Mouse (Mus musculus): Measurements from ENCODE around the gene Hsd17b12. TPM values are rescaled to one million over a fixed set of nuclear protein-coding genes. Genes with fewer than 3 reads are reported as not detected.

Hsd17b12 gene
- polyA plus RNA-seq, 1 experiment from 2014 or later = 150 TPM

GRCm38 (mm10) chr2:94042461-94042860 is 115.3 kb downstream of the Hsd17b12 start:
- no peak overlapping the region for H3K4me3 ChIP-seq (ENCODE audit: low read depth, low read length)
- ATAC-seq = no peak
- H3K9ac ChIP-seq (ENCODE audit: low read depth, low read length) = no peak overlapping the region
- H3K27ac ChIP-seq (ENCODE audit: low read length) = peak overlapping the region; percentile 75
- H3K9me3 ChIP-seq (replicated peaks; ENCODE audit: control insufficient read depth, low read length, poor library complexity, severe bottlenecking) = no peaks in the 10 kb centered on the region
- no peaks in the 10 kb centered on the region for H3K36me3 ChIP-seq (ENCODE audit: control insufficient read depth, insufficient read depth, low read length)
- WGBS = 84% methylated on average over 3 of the region's 3 CpGs
- H3K4me2 ChIP-seq (ENCODE audit: low read length) = no peak overlapping the region
- H3K4me1 ChIP-seq (ENCODE audit: control insufficient read depth, insufficient read depth, low read length) = peaks cover 31% of the 10 kb centered on the region
- no peaks in the 10 kb centered on the region for H3K27me3 ChIP-seq (ENCODE audit: control insufficient read depth, insufficient read depth, low read depth, low read length)

- Histone ChIP-seq H3K4me2 (ENCODE audit: low read length) (no peak overlapping the region), H3K4me1 (ENCODE audit: control insufficient read depth, insufficient read depth, low read length) (peaks cover 27% of the 10 kb centered on the region), H3K27me3 (ENCODE audit: control insufficient read depth, insufficient read depth, low read depth, low read length) (no peaks in the 10 kb centered on the region), H3K36me3 (ENCODE audit: control insufficient read depth, insufficient read depth, low read length) (no peaks in the 10 kb centered on the region), H3K27ac (ENCODE audit: low read length) (no peak overlapping the region), H3K4me3 (ENCODE audit: low read depth, low read length) (no peak overlapping the region), H3K9ac (ENCODE audit: low read depth, low read length) (no peak overlapping the region), H3K9me3 (replicated peaks; ENCODE audit: control insufficient read depth, low read length, poor library complexity, severe bottlenecking) (no peaks in the 10 kb centered on the region)
- 93% methylated on average over 5 of the region's 5 CpGs for WGBS
- ATAC-seq = no peak
Measured at GRCm38 (mm10) chr2:94040391-94041125, 117.2 kb downstream of the Hsd17b12 start.

- no peaks in the 10 kb centered on the region; the same call in 1 of the 2 replicates for H3K36me3 ChIP-seq (ENCODE audit: control insufficient read depth, insufficient read depth, low read length)
- peak overlapping the region; percentile 59; the same call in 1 of the 2 replicates for H3K27ac ChIP-seq (ENCODE audit: low read length)
- H3K4me1 ChIP-seq (ENCODE audit: control insufficient read depth, insufficient read depth, low read length) = 0 out of 2 replicates have a peak, but pooled peaks cover 3% of the 10 kb centered on the region
- H3K9me3 ChIP-seq (replicated peaks; ENCODE audit: control insufficient read depth, low read length, poor library complexity, severe bottlenecking) = no peaks in the 10 kb centered on the region
- no peaks in the 10 kb centered on the region for H3K27me3 ChIP-seq (ENCODE audit: control insufficient read depth, insufficient read depth, low read depth, low read length)
- H3K4me2 ChIP-seq (ENCODE audit: low read length) = no peak overlapping the region
- H3K4me3 ChIP-seq (ENCODE audit: low read depth, low read length) = no peak overlapping the region
- ATAC-seq = peak; percentile 92
- H3K9ac ChIP-seq (ENCODE audit: low read depth, low read length) = no peak overlapping the region
- WGBS = 62% methylated on average over 9 of the region's 9 CpGs
Measured at GRCm38 (mm10) chr2:94035428-94036331, 122.1 kb downstream of the Hsd17b12 start.

DNA sequence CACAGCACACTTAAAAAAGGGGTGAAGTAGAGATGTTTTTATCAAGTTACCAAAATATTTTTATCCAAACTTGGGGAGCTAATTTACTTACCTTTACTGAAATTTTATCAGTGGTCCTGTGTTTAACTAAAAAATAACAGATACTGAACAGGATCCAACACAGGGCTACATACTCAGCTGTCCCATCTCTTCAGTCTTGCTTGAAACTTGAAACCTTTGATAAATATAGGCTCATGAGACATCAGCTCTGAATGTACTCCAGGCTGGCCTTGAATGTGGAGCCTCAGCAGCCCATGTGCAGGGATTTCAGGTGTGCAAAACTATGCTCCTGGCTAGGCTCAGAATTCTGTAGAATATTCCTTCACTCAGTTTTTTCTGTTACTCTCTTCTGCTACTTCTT is 127.2 kb downstream of the Hsd17b12 start:
- no peak overlapping the region for H3K9ac ChIP-seq (ENCODE audit: low read depth, low read length)
- no peak for ATAC-seq

DNA sequence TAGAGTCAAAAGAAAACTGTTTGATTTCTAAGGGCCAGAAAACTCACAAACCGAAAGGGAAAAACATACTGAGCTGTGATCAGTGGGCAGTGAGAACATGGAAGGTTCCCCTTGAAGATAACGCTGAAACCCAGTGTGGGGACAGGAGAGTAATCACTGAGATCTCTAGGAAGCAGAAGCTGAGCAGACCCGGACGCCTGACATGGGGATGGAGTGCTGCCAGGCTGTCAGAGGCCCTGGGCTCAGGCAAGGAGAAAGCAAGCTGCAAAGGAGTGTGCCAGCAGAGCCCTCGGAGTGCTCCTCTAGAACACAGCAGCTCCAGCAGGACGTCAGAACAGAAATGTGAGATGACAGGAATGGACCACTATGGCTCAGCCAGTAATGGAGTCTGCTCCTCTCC is 133.1 kb downstream of the Hsd17b12 start:
- Histone ChIP-seq H3K4me2 (ENCODE audit: low read length) (no peak overlapping the region), H3K9ac (ENCODE audit: low read depth, low read length) (no peak overlapping the region), H3K27ac (ENCODE audit: low read length) (no peak overlapping the region), H3K4me1 (ENCODE audit: control insufficient read depth, insufficient read depth, low read length) (no peaks in the 10 kb centered on the region), H3K36me3 (ENCODE audit: control insufficient read depth, insufficient read depth, low read length) (no peaks in the 10 kb centered on the region), H3K27me3 (ENCODE audit: control insufficient read depth, insufficient read depth, low read depth, low read length) (no peaks in the 10 kb centered on the region), H3K9me3 (replicated peaks; ENCODE audit: control insufficient read depth, low read length, poor library complexity, severe bottlenecking) (no peaks in the 10 kb centered on the region), H3K4me3 (ENCODE audit: low read depth, low read length) (no peak overlapping the region)
- WGBS = 57% methylated on average over 6 of the region's 6 CpGs
- ATAC-seq = no peak

More for the DNA sequence above, 127.2 kb downstream of the Hsd17b12 start:
- H3K27ac ChIP-seq (ENCODE audit: low read length) = no peak overlapping the region
- 0 out of 2 replicates have a peak, but pooled peaks cover 2% of the 10 kb centered on the region for H3K4me1 ChIP-seq (ENCODE audit: control insufficient read depth, insufficient read depth, low read length)
- H3K4me2 ChIP-seq (ENCODE audit: low read length) = no peak overlapping the region
- no peak overlapping the region for H3K4me3 ChIP-seq (ENCODE audit: low read depth, low read length)
- H3K27me3 ChIP-seq (ENCODE audit: control insufficient read depth, insufficient read depth, low read depth, low read length) = no peaks in the 10 kb centered on the region
- no peaks in the 10 kb centered on the region for H3K9me3 ChIP-seq (replicated peaks; ENCODE audit: control insufficient read depth, low read length, poor library complexity, severe bottlenecking)
- no peaks in the 10 kb centered on the region; the same call in 1 of the 2 replicates for H3K36me3 ChIP-seq (ENCODE audit: control insufficient read depth, insufficient read depth, low read length)

DNA sequence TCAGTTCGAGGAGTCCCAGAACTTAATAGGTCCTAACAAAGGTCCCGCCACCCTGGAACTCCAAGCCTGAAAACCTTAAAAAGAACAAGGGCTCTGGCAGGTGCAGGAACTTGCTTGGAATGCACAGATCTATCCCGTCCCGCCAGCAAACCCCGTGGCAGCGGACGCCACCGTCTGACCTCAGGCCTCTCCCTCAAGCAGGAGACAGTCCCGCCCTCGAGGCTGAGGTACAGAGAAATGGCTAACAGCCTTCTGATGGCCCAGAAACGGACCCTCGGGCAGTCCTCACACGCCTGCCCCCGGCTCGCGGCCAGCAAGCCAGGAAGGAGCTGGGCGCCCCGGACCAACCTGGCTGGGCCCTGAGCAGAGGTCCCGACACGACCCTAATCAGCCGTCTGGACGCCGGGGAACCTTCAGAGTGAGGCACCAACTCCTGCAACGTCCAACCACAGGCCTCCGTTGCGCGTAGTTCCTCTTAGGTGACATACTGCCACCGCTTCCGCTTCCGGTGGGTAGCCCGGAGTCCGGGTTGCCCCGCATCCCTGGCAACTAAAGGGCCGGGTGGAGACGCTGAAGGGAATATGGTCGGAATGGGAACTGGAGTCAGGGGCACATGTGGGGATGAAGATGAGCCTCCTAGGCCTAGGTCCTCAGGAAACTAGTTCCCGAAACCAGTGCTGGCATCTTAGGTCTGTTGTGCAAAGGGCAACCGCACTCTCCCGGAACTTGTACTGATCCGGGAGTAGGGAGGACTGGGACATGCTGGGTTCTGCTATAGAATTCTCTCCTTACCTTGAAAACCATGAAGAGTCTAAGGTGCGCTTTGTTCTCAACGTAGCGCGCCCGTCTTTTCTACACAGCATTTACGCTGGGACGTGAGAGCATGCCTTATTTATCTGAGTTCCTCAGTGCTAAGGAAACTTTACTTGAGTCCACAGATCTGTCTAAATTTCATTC is 147.2 kb downstream of the Hsd17b12 start, which contains the start of gene Alkbh3:
Gene Alkbh3 (minus strand): TSS at position 473 of the 957 bp plus-strand sequence.
- Histone ChIP-seq H3K4me2 (ENCODE audit: low read length) (peak within 1 kb of the TSS; percentile 86), H3K27ac (ENCODE audit: low read length) (peak within 1 kb of the TSS; percentile 19), H3K4me1 (ENCODE audit: control insufficient read depth, insufficient read depth, low read length) (peaks cover 10% of the 10 kb centered on the region), H3K9me3 (replicated peaks; ENCODE audit: control insufficient read depth, low read length, poor library complexity, severe bottlenecking) (no peaks in the 10 kb centered on the region), H3K36me3 (ENCODE audit: control insufficient read depth, insufficient read depth, low read length) (peaks cover 16% of the 10 kb centered on the region), H3K9ac (ENCODE audit: low read depth, low read length) (peak within 1 kb of the TSS; percentile 72), H3K4me3 (ENCODE audit: low read depth, low read length) (peak within 1 kb of the TSS; percentile 81), H3K27me3 (ENCODE audit: control insufficient read depth, insufficient read depth, low read depth, low read length) (no peaks in the 10 kb centered on the region)
- 5% methylated on average over 47 of the region's 47 CpGs for whole genome bisulfite sequencing
- ATAC-seq = peak; percentile 99

DNA sequence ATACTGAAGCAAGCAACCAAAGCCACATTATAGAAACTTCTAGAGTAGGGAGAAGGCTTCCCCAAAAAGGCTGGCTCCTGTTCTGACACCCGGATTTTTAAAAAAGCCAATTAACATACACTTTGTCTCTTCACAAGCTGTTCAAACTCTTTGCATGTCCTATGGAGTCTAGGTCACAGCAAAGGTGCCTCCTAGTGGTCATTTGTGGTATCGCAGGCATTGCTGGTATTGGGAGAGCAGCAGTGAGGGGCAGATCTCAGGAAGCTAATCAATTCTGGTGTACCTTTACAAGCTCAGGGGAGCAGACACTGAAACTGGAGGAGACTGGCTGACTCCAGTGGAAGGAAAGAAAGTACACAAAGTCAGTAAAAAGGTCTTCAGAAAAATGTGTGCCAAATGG is 155.4 kb downstream of the Hsd17b12 start:
- Histone ChIP-seq H3K27me3 (ENCODE audit: control insufficient read depth, insufficient read depth, low read depth, low read length) (no peaks in the 10 kb centered on the region), H3K9ac (ENCODE audit: low read depth, low read length) (no peak overlapping the region), H3K4me1 (ENCODE audit: control insufficient read depth, insufficient read depth, low read length) (no peaks in the 10 kb centered on the region), H3K4me2 (ENCODE audit: low read length) (no peak overlapping the region), H3K4me3 (ENCODE audit: low read depth, low read length) (no peak overlapping the region), H3K27ac (ENCODE audit: low read length) (no peak overlapping the region), H3K36me3 (ENCODE audit: control insufficient read depth, insufficient read depth, low read length) (peaks cover 45% of the 10 kb centered on the region), H3K9me3 (replicated peaks; ENCODE audit: control insufficient read depth, low read length, poor library complexity, severe bottlenecking) (no peaks in the 10 kb centered on the region)
- peak; percentile 68 for ATAC-seq
- 1% methylated on average over 2 of the region's 2 CpGs for WGBS

DNA sequence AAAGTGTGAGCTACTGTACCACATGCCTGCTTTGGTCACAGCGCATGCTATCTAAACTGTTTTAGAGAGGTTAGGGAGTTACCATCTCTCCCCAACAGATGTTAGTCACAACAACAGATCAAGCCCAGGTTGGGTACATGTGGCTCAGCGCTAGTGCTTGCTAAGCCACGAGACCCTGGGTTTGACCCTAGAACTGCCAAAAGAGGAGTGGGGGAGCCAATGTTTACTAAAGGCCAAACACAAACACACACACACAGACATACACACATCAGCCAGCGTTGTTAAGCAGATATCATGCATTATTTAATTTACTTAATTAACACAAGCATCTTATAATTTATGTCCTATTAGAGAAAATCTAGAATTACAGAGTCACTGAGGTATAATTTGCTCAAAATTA is 155.8 kb downstream of the Hsd17b12 start:
- Histone ChIP-seq H3K9me3 (replicated peaks; ENCODE audit: control insufficient read depth, low read length, poor library complexity, severe bottlenecking) (no peaks in the 10 kb centered on the region), H3K36me3 (ENCODE audit: control insufficient read depth, insufficient read depth, low read length) (peaks cover 44% of the 10 kb centered on the region), H3K4me3 (ENCODE audit: low read depth, low read length) (no peak overlapping the region), H3K4me2 (ENCODE audit: low read length) (no peak overlapping the region), H3K27me3 (ENCODE audit: control insufficient read depth, insufficient read depth, low read depth, low read length) (no peaks in the 10 kb centered on the region), H3K4me1 (ENCODE audit: control insufficient read depth, insufficient read depth, low read length) (no peaks in the 10 kb centered on the region), H3K27ac (ENCODE audit: low read length) (no peak overlapping the region), H3K9ac (ENCODE audit: low read depth, low read length) (no peak overlapping the region)
- no peak for ATAC-seq
- WGBS = 86% methylated on average over 4 of the region's 4 CpGs

Measured in midbrain, embryonic 16.5 days (tissue).